Mouse (Mus musculus): ENCODE data around the gene Bbx. TPM values are rescaled to one million over a fixed set of nuclear protein-coding genes. Genes with fewer than 3 reads are reported as not detected.

Gene Bbx
- 10 to 100 TPM; 44.3 to 46.6 TPM for total RNA-seq (2023)

DNA sequence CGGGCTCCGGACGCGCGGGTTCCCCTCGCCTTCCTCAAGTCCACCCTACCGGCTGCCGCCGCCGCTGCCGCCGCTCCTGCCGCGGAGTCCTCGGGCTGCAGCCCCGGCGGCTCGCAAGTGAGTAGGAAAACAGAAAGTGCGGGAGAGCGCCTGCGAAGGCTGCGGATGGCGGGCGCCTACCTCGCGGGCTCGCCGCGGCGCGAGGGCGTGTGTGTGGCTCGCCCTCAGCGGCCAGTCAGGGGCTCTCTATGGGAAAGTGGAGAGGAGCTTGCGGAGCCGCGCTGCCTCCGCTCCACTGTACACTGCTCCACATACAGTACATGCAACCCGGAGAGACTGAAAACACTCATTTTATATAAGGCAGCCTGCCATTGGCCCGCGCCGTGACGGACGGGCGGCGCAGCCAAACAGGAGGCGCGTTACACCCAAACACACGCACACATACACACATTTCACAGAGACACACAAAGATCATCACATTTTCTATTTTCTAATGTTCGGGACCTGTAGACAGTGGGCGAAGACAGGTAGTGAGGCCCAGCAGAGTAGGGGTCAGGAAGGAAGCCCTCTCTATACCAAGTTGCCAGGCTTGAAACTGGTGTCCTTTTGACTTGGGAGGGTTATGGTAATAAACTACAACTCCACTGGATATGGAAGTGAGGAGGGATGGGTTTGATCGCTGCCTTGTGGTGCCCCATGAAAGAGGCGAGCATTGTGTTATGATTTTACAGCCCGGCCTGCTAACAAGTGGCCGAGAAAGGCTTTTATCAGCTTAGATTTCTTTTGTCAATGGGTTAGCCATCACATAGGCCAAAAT is at the start of gene Bbx:
TSS of gene Bbx (minus strand) at position 329 of the 817 bp plus-strand sequence.

Other genes with a start within 250 kb of the Bbx start
- not detected for gene Ccdc54, start 158.8 kb upstream of the Bbx start, total RNA-seq (2023)

All from T-cell, adult 66 days (primary cell).